Mouse (Mus musculus): Measurements from ENCODE around the gene Lfng.

GRCm38 (mm10) chr5:140654096-140654845 is 47.2 kb downstream of the Lfng start:
- TF ChIP-seq CTCF (IDR thresholded peaks at IDR 0.05 in 2 of 3, conservative IDR thresholded peaks at IDR 0.05 in 1 of 3; ENCODE audit: control insufficient read depth in 1 of 3, insufficient read depth in 1 of 3, low read depth in 2 of 3, low read length in 3 of 3, poor library complexity in 1 of 3, severe bottlenecking in 1 of 3): no peak
- no peak for TF ChIP-seq GATA1 (IDR thresholded peaks at IDR 0.05; ENCODE audit: low read depth, low read length)
- no peak for TF ChIP-seq USF1 (IDR thresholded peaks at IDR 0.05; ENCODE audit: low read depth, low read length)
- TF ChIP-seq ETS1 (IDR thresholded peaks at IDR 0.05; ENCODE audit: low read depth, low read length): no peak
- TF ChIP-seq POLR2A (IDR thresholded peaks at IDR 0.05; ENCODE audit: control insufficient read depth in 1 of 2, insufficient read depth in 1 of 2, low read depth in 1 of 2, low read length in 2 of 2, poor library complexity in 1 of 2): no peak

All from MEL (cell line).